Mouse (Mus musculus): Measurements from ENCODE around the gene Clip2. TPM values are rescaled to one million over a fixed set of nuclear protein-coding genes. Genes with fewer than 3 reads are reported as not detected.

Clip2 gene
- polyA plus RNA-seq, 1 experiment from 2014 or later: 1.0 TPM

DNA sequence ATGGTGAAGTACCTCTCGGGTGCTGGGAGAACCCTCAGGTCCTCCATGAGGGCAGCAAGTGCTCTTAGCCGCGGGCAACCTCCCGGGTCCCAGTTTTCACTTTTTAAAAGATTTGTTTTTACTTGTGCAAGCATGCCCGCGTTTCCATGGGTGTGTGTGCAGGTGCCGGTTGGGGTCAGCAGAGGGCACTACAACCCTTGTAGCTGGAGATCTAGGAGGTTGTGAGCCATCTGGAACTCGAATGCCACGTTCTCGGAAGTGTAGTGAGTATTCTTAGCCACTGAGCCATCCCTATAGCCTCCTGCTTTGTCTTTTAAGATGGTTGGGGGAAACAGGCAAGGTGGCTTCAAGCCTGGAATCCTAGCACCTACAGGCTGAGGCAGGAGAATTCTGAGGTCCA, 44.9 kb downstream of the Clip2 start:
- TF ChIP-seq CTCF (IDR thresholded peaks at IDR 0.05; ENCODE audit: low read depth) (peak; percentile 86), EP300 (optimal IDR thresholded peaks at IDR 0.05) (no peak)
- Histone ChIP-seq H3K27ac (replicated peaks) (no peak overlapping the region), H3K36me3 (ENCODE audit: control insufficient read depth, insufficient read depth, low read length) (peaks cover 15% of the 10 kb centered on the region), H3K9me3 (ENCODE audit: control insufficient read depth, low read length) (no peaks in the 10 kb centered on the region), H3K4me3 (ENCODE audit: low read depth, low read length) (no peak overlapping the region), H3K4me2 (replicated peaks; ENCODE audit: low read depth) (no peak overlapping the region), H3K4me1 (replicated peaks; ENCODE audit: control insufficient read depth, insufficient read depth) (no peaks in the 10 kb centered on the region), H3K27me3 (ENCODE audit: control insufficient read depth, insufficient read depth, low read length) (no peaks in the 10 kb centered on the region), H3K9ac (ENCODE audit: low read length) (no peak overlapping the region)
- 20% methylated on average over 10 of the region's 10 CpGs for WGBS
- peak; percentile 70 for ATAC-seq (ENCODE audit: low FRiP score, low TSS enrichment)
- DNase-seq (ENCODE audit: low spot score): peak; percentile 82

DNA sequence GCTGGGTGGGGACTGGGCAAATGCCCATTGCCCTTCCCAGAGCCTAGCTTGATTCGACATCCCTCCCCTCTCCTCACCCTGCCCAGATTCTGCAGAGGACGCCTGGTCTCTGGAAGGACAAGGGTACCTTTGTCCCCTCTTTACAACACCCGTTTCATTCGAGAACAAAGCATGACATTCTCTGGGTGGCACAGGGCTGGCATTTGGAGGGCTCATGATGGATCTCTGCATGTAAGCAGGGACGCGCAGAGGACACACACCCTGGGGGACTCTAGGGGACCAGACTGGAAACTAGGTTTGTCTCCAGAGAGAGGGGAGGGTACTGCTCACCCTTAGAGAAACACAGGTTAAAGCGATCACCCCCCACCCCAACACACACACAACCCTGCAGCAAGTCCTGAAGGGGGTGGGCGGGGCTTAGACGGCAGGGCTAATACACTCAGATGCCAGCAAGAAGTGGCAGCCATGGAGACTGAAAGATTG, 46.4 kb downstream of the Clip2 start:
- no peak overlapping the region for H3K27ac ChIP-seq (replicated peaks)
- no peak overlapping the region for H3K4me2 ChIP-seq (replicated peaks; ENCODE audit: low read depth)
- no peaks in the 10 kb centered on the region for H3K9me3 ChIP-seq (ENCODE audit: control insufficient read depth, low read length)
- DNase-seq (ENCODE audit: low spot score) (no peak), ATAC-seq (ENCODE audit: low FRiP score, low TSS enrichment) (no peak)
- 71% methylated on average over 9 of the region's 9 CpGs for WGBS
- H3K36me3 ChIP-seq (ENCODE audit: control insufficient read depth, insufficient read depth, low read length): peaks cover 17% of the 10 kb centered on the region
- H3K27me3 ChIP-seq (ENCODE audit: control insufficient read depth, insufficient read depth, low read length): no peaks in the 10 kb centered on the region
- no peak overlapping the region for H3K9ac ChIP-seq (ENCODE audit: low read length)
- no peaks in the 10 kb centered on the region for H3K4me1 ChIP-seq (replicated peaks; ENCODE audit: control insufficient read depth, insufficient read depth)
- H3K4me3 ChIP-seq (ENCODE audit: low read depth, low read length): no peak overlapping the region
- no peak for TF ChIP-seq CTCF (IDR thresholded peaks at IDR 0.05; ENCODE audit: low read depth)
- no peak for TF ChIP-seq EP300 (optimal IDR thresholded peaks at IDR 0.05)

DNA sequence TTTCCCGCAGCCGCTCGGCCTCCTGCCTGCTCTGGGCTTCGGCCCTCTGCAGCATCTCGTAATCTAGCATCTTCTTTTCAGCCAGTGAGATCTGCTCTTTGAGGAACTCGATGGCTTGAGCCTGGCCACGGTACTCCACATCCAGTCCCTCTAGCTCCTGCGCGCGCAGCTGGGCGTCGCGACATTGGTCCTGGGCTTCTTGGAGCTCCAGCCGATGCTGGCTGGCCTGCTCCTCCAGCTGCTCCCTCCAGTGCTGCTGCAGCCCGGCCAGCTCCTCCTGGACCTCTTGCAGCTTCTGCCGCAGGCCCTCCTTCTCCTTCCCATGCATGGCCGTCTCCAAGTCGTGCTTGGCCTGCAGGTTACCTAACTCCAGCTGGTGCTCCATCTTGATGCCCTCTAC, 49.6 kb downstream of the Clip2 start:
- Histone ChIP-seq H3K4me2 (replicated peaks; ENCODE audit: low read depth) (no peak overlapping the region), H3K4me3 (ENCODE audit: low read depth, low read length) (no peak overlapping the region), H3K36me3 (ENCODE audit: control insufficient read depth, insufficient read depth, low read length) (peaks cover 11% of the 10 kb centered on the region), H3K27ac (replicated peaks) (no peak overlapping the region), H3K27me3 (ENCODE audit: control insufficient read depth, insufficient read depth, low read length) (no peaks in the 10 kb centered on the region), H3K4me1 (replicated peaks; ENCODE audit: control insufficient read depth, insufficient read depth) (no peaks in the 10 kb centered on the region), H3K9me3 (ENCODE audit: control insufficient read depth, low read length) (no peaks in the 10 kb centered on the region), H3K9ac (ENCODE audit: low read length) (no peak overlapping the region)
- DNase-seq (ENCODE audit: low spot score): no peak
- no peak for ATAC-seq (ENCODE audit: low FRiP score, low TSS enrichment)
- WGBS: 97% methylated on average over 18 of the region's 18 CpGs
- TF ChIP-seq CTCF (IDR thresholded peaks at IDR 0.05; ENCODE audit: low read depth) (no peak), EP300 (optimal IDR thresholded peaks at IDR 0.05) (no peak)

DNA sequence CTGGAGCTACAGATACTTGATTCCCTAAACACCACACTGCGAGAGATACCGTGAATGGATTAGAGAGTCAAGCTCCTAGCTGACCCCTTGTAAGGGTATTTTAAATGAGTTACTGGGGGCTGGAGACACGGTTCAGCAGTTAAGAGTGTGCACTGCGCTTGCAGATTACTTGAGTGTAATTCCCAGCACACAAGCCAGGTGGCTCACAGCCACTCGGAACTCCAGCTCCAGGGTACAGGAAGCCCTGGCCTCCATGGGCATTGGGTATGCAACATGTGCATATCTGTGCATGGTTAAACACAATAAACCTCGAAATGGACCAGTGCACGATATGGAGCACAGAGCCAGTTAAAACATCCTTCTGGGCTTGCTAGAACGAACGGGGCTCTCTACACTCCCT, 50.8 kb downstream of the Clip2 start:
- peaks cover 12% of the 10 kb centered on the region for H3K36me3 ChIP-seq (ENCODE audit: control insufficient read depth, insufficient read depth, low read length)
- DNase-seq (ENCODE audit: low spot score): no peak

DNA sequence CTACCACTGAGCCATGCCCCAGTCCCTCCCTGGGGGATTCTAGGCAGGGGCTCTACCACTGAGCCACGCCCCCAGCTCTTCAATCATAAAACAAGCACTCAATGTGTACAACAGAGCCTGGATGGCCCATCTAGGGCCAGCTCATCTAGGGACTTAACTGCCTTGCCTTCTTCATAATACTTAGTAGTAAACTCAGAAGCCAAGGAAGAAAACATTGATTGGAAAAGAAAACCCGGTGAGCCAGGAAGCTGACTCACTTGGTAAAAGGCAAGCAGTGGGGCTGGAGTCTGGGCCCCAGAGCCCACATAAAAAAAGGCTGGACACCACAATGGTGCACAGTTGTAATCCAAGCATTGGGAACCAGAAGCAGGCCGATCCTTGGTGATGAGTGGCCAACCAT, 51.6 kb downstream of the Clip2 start:
- Histone ChIP-seq H3K9me3 (ENCODE audit: control insufficient read depth, low read length) (no peaks in the 10 kb centered on the region), H3K4me3 (ENCODE audit: low read depth, low read length) (no peak overlapping the region), H3K36me3 (ENCODE audit: control insufficient read depth, insufficient read depth, low read length) (peaks cover 13% of the 10 kb centered on the region), H3K9ac (ENCODE audit: low read length) (no peak overlapping the region), H3K4me1 (replicated peaks; ENCODE audit: control insufficient read depth, insufficient read depth) (no peaks in the 10 kb centered on the region), H3K27me3 (ENCODE audit: control insufficient read depth, insufficient read depth, low read length) (no peaks in the 10 kb centered on the region), H3K4me2 (replicated peaks; ENCODE audit: low read depth) (no peak overlapping the region), H3K27ac (replicated peaks) (no peak overlapping the region)
- ATAC-seq (ENCODE audit: low FRiP score, low TSS enrichment) (no peak), DNase-seq (ENCODE audit: low spot score) (no peak)
- no peak for TF ChIP-seq CTCF (IDR thresholded peaks at IDR 0.05; ENCODE audit: low read depth)
- TF ChIP-seq EP300 (optimal IDR thresholded peaks at IDR 0.05): no peak
- 95% methylated on average over 3 of the region's 3 CpGs for WGBS

More for the DNA sequence above, 50.8 kb downstream of the Clip2 start:
- Histone ChIP-seq H3K27ac (replicated peaks) (no peak overlapping the region), H3K27me3 (ENCODE audit: control insufficient read depth, insufficient read depth, low read length) (no peaks in the 10 kb centered on the region), H3K9me3 (ENCODE audit: control insufficient read depth, low read length) (no peaks in the 10 kb centered on the region), H3K4me2 (replicated peaks; ENCODE audit: low read depth) (no peak overlapping the region), H3K4me1 (replicated peaks; ENCODE audit: control insufficient read depth, insufficient read depth) (no peaks in the 10 kb centered on the region), H3K4me3 (ENCODE audit: low read depth, low read length) (no peak overlapping the region), H3K9ac (ENCODE audit: low read length) (no peak overlapping the region)
- no peak for ATAC-seq (ENCODE audit: low FRiP score, low TSS enrichment)
- 88% methylated on average over 9 of the region's 9 CpGs for WGBS
- TF ChIP-seq CTCF (IDR thresholded peaks at IDR 0.05; ENCODE audit: low read depth) (peak; percentile 61), EP300 (optimal IDR thresholded peaks at IDR 0.05) (no peak)

DNA sequence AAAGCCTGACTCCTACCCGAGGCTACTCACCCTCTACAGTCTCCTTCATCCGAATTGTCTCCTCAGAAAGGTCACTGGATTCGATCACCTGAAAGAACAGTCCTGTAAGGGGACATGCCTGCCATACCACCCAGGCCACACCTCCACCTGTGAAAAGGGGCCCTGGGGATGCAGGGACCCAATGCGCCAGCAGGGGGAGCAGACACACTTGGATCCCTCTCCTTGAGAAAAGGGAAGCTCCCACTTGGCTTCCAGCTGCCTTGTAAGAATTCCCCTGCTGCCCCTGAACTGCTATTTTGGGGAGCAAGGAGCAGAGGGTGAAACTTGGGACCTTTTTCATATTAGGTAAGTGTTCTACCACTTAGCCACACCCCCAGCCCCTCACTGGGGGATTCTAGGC, 52.2 kb downstream of the Clip2 start:
- no peak for ATAC-seq (ENCODE audit: low FRiP score, low TSS enrichment)

More for the DNA sequence above, 52.2 kb downstream of the Clip2 start:
- no peak overlapping the region for H3K4me2 ChIP-seq (replicated peaks; ENCODE audit: low read depth)
- H3K36me3 ChIP-seq (ENCODE audit: control insufficient read depth, insufficient read depth, low read length): peaks cover 13% of the 10 kb centered on the region
- DNase-seq (ENCODE audit: low spot score): peak; percentile 80
- no peaks in the 10 kb centered on the region for H3K27me3 ChIP-seq (ENCODE audit: control insufficient read depth, insufficient read depth, low read length)
- 69% methylated on average over 4 of the region's 4 CpGs for WGBS
- no peak overlapping the region for H3K4me3 ChIP-seq (ENCODE audit: low read depth, low read length)
- H3K27ac ChIP-seq (replicated peaks): no peak overlapping the region
- H3K4me1 ChIP-seq (replicated peaks; ENCODE audit: control insufficient read depth, insufficient read depth): no peaks in the 10 kb centered on the region
- no peak overlapping the region for H3K9ac ChIP-seq (ENCODE audit: low read length)
- TF ChIP-seq EP300 (optimal IDR thresholded peaks at IDR 0.05): no peak
- TF ChIP-seq CTCF (IDR thresholded peaks at IDR 0.05; ENCODE audit: low read depth): peak; percentile 83
- H3K9me3 ChIP-seq (ENCODE audit: control insufficient read depth, low read length): no peaks in the 10 kb centered on the region

Measured in stomach, postnatal 0 days (tissue).